Mouse (Mus musculus): ENCODE results near the gene Ror1. TPM values are rescaled to one million over a fixed set of nuclear protein-coding genes. Genes with fewer than 3 reads are reported as not detected.

The Ror1 gene
- total and polyA plus RNA-seq, 2 experiments from 2014 or later, result 10.3 to 17.5 TPM

DNA sequence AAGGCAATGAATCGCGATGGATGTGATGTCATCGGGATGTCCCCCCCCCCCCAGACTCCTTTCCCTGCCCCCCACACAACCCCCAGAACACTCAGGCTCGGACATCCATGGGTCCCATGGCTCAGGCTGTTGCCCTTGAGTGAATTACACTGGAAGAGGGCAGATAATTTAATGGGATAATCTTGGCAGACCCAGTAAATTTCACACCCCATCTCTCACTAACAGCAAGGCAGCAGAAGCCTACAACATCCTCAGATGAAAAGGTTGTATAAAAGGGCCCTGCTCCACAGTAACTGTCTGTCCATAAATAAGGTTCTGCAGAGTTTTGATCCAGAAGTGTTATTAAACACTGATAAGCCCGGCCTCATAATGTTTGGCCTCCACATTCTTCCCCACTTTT is 6.3 kb downstream of the Ror1 start:
- H3K27me3 ChIP-seq (ENCODE audit: control insufficient read depth, insufficient read depth, low read length), result no peaks in the 10 kb centered on the region
- H3K4me2 ChIP-seq (ENCODE audit: low read depth, low read length), result no peak overlapping the region
- no peaks in the 10 kb centered on the region for H3K36me3 ChIP-seq (replicated peaks; ENCODE audit: control insufficient read depth, insufficient read depth, low read length)
- no peak overlapping the region for H3K4me3 ChIP-seq (ENCODE audit: low read depth, low read length)
- peaks cover 56% of the 10 kb centered on the region for H3K4me1 ChIP-seq (ENCODE audit: control insufficient read depth, insufficient read depth)
- 0 out of 2 replicates have a peak overlapping the region, but pooled peaks have one; percentile 54 for H3K27ac ChIP-seq (ENCODE audit: low read depth)
- WGBS, result 52% methylated on average over 4 of the region's 5 CpGs
- DNase-seq (ENCODE audit: low spot score) (no peak), ATAC-seq (ENCODE audit: insufficient read depth, low read depth) (no peak)
- no peaks in the 10 kb centered on the region for H3K9me3 ChIP-seq (replicated peaks; ENCODE audit: control insufficient read depth, low read length)
- no peak for TF ChIP-seq EP300 (IDR thresholded peaks at IDR 0.05; ENCODE audit: low read depth)
- no peak for TF ChIP-seq CTCF (IDR thresholded peaks at IDR 0.05; ENCODE audit: low read depth)
- H3K9ac ChIP-seq (replicated peaks; ENCODE audit: low read depth, low read length), result no peak overlapping the region

DNA sequence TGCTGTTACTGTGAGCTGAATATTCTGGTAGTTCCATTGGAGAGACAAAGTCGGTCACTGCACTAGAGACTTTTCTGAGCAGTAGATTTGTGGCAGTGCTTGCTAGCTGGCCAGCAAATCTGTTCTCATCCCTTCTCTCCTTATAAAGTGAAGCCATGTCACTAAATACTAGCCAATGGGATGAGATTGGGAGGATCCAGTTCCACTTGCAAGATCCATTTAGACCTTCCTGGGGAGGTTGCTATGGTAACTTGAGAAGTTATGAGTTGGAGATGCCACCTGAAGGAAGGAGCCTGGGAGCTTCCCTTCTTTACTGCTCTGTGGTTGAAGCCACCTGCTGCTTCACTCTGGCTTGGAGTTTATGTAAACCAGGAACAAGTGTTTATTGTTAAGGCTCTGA is 8.7 kb downstream of the Ror1 start:
- no peak overlapping the region for H3K27ac ChIP-seq (ENCODE audit: low read depth)
- no peak overlapping the region for H3K9ac ChIP-seq (replicated peaks; ENCODE audit: low read depth, low read length)
- no peaks in the 10 kb centered on the region for H3K9me3 ChIP-seq (replicated peaks; ENCODE audit: control insufficient read depth, low read length)
- DNase-seq (ENCODE audit: low spot score) (no peak), ATAC-seq (ENCODE audit: insufficient read depth, low read depth) (no peak)
- no peak for TF ChIP-seq CTCF (IDR thresholded peaks at IDR 0.05; ENCODE audit: low read depth)
- TF ChIP-seq EP300 (IDR thresholded peaks at IDR 0.05; ENCODE audit: low read depth), result no peak
- H3K4me3 ChIP-seq (ENCODE audit: low read depth, low read length), result no peak overlapping the region
- H3K36me3 ChIP-seq (replicated peaks; ENCODE audit: control insufficient read depth, insufficient read depth, low read length), result no peaks in the 10 kb centered on the region
- peaks cover 45% of the 10 kb centered on the region for H3K4me1 ChIP-seq (ENCODE audit: control insufficient read depth, insufficient read depth)
- H3K27me3 ChIP-seq (ENCODE audit: control insufficient read depth, insufficient read depth, low read length), result no peaks in the 10 kb centered on the region
- no peak overlapping the region for H3K4me2 ChIP-seq (ENCODE audit: low read depth, low read length)
- WGBS, result 74% methylated on average over 1 of the region's 1 CpGs

DNA sequence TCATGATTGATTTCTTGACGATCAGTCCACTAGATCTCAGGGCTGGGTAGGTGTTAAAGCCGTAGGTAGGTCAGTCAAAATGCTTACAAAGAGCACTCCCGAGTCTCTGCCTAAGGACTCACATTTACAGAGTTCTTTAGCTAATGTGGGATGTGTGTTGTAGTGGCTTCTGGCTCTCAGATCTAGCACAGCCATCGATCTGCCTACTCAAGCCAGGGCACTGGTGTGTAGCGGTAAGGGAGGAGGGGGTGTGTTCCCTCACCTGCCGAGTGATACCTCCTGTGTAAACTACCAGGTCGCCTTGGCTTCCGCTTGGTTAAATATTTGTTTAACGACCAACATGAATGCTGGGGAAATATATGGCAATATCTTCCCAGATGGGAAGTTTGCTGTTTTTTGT is 12.0 kb downstream of the Ror1 start:
- TF ChIP-seq CTCF (IDR thresholded peaks at IDR 0.05; ENCODE audit: low read depth) (no peak), EP300 (IDR thresholded peaks at IDR 0.05; ENCODE audit: low read depth) (no peak)
- 80% methylated on average over 9 of the region's 9 CpGs for whole genome bisulfite sequencing
- no peaks in the 10 kb centered on the region for H3K27me3 ChIP-seq (ENCODE audit: control insufficient read depth, insufficient read depth, low read length)
- H3K9me3 ChIP-seq (replicated peaks; ENCODE audit: control insufficient read depth, low read length), result no peaks in the 10 kb centered on the region
- no peak for ATAC-seq (ENCODE audit: insufficient read depth, low read depth)
- no peak overlapping the region for H3K4me2 ChIP-seq (ENCODE audit: low read depth, low read length)
- H3K4me1 ChIP-seq (ENCODE audit: control insufficient read depth, insufficient read depth), result peaks cover 34% of the 10 kb centered on the region
- H3K9ac ChIP-seq (replicated peaks; ENCODE audit: low read depth, low read length), result no peak overlapping the region
- no peak overlapping the region for H3K27ac ChIP-seq (ENCODE audit: low read depth)
- H3K36me3 ChIP-seq (replicated peaks; ENCODE audit: control insufficient read depth, insufficient read depth, low read length), result no peaks in the 10 kb centered on the region
- no peak overlapping the region for H3K4me3 ChIP-seq (ENCODE audit: low read depth, low read length)
- DNase-seq (ENCODE audit: low spot score), result no peak

DNA sequence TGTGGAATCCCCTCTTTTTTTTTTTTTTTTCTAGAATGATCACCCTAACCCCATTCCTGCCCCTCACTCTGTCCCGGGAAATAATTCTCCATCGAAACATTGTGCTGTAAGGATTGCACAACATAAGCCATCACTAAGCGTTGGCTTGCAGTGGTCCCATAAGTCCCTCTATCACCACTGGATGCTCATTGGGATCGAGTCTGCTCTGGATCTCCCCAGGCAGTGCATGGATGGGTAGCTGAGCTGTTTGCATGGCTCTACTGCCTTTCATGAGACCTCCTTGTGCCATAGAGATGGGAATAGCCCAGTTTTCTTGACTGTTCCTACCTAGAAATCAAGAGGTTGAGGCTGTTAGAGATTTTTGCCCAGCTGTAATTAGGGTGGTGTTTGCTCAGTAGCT is 13.0 kb downstream of the Ror1 start:
- TF ChIP-seq CTCF (IDR thresholded peaks at IDR 0.05; ENCODE audit: low read depth) (no peak), EP300 (IDR thresholded peaks at IDR 0.05; ENCODE audit: low read depth) (no peak)
- H3K4me1 ChIP-seq (ENCODE audit: control insufficient read depth, insufficient read depth), result peaks cover 25% of the 10 kb centered on the region
- H3K9me3 ChIP-seq (replicated peaks; ENCODE audit: control insufficient read depth, low read length), result no peaks in the 10 kb centered on the region
- ATAC-seq (ENCODE audit: insufficient read depth, low read depth), result no peak
- H3K27me3 ChIP-seq (ENCODE audit: control insufficient read depth, insufficient read depth, low read length), result no peaks in the 10 kb centered on the region
- 92% methylated on average over 4 of the region's 4 CpGs for WGBS
- H3K4me3 ChIP-seq (ENCODE audit: low read depth, low read length), result no peak overlapping the region
- no peak overlapping the region for H3K9ac ChIP-seq (replicated peaks; ENCODE audit: low read depth, low read length)
- H3K4me2 ChIP-seq (ENCODE audit: low read depth, low read length), result no peak overlapping the region
- H3K36me3 ChIP-seq (replicated peaks; ENCODE audit: control insufficient read depth, insufficient read depth, low read length), result no peaks in the 10 kb centered on the region
- no peak overlapping the region for H3K27ac ChIP-seq (ENCODE audit: low read depth)
- no peak for DNase-seq (ENCODE audit: low spot score)

DNA sequence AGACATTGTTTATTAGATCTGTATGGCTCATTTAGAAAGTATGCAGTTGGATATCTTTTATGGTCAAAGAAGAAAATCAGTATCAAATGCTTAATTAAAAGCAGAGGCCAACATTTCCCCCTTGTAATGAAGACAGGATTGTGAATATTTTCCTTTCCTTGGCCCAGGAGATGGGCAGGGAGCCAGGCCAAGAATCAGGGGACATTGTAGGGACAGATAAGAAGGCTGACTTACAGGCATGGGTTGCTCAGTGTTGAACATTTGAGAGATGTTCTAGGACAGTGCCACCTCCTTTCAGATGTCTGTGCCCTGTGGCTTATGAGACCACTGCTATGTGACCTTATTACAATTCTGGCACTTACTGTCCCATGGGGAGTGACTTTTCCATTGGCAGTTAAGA is 18.6 kb downstream of the Ror1 start:
- H3K27ac ChIP-seq (ENCODE audit: low read depth), result no peak overlapping the region
- no peaks in the 10 kb centered on the region for H3K9me3 ChIP-seq (replicated peaks; ENCODE audit: control insufficient read depth, low read length)
- no peak for TF ChIP-seq EP300 (IDR thresholded peaks at IDR 0.05; ENCODE audit: low read depth)
- TF ChIP-seq CTCF (IDR thresholded peaks at IDR 0.05; ENCODE audit: low read depth), result no peak
- H3K27me3 ChIP-seq (ENCODE audit: control insufficient read depth, insufficient read depth, low read length), result no peaks in the 10 kb centered on the region
- H3K4me3 ChIP-seq (ENCODE audit: low read depth, low read length), result no peak overlapping the region
- no peak overlapping the region for H3K9ac ChIP-seq (replicated peaks; ENCODE audit: low read depth, low read length)
- H3K36me3 ChIP-seq (replicated peaks; ENCODE audit: control insufficient read depth, insufficient read depth, low read length), result no peaks in the 10 kb centered on the region
- ATAC-seq (ENCODE audit: insufficient read depth, low read depth) (no peak), DNase-seq (ENCODE audit: low spot score) (no peak)
- H3K4me2 ChIP-seq (ENCODE audit: low read depth, low read length), result no peak overlapping the region
- H3K4me1 ChIP-seq (ENCODE audit: control insufficient read depth, insufficient read depth), result peaks cover 13% of the 10 kb centered on the region

DNA sequence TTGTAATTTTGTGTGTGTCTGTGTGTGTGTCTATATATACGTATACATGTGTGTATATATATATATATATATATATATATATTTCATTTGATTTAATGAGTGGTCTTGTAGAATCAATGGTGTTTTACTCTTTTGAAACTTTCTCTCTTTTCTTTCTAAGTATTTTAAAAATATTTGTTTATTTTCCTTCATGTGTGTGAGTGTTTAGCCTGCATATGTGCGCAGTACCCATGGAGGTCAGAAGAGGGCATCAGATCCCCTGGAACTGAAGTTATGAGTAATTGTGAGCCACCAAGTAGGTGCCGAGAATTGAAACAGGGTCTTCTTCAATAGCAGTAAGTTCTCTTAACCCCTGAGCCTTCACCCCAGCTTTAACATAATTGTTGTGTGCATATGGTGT is 20.8 kb downstream of the Ror1 start:
- H3K9me3 ChIP-seq (replicated peaks; ENCODE audit: control insufficient read depth, low read length), result no peaks in the 10 kb centered on the region
- no peak overlapping the region for H3K27ac ChIP-seq (ENCODE audit: low read depth)
- 96% methylated on average over 3 of the region's 3 CpGs for WGBS
- no peak overlapping the region for H3K4me3 ChIP-seq (ENCODE audit: low read depth, low read length)
- no peak for DNase-seq (ENCODE audit: low spot score)
- no peak overlapping the region for H3K9ac ChIP-seq (replicated peaks; ENCODE audit: low read depth, low read length)
- TF ChIP-seq CTCF (IDR thresholded peaks at IDR 0.05; ENCODE audit: low read depth) (no peak), EP300 (IDR thresholded peaks at IDR 0.05; ENCODE audit: low read depth) (no peak)
- ATAC-seq (ENCODE audit: insufficient read depth, low read depth), result no peak
- H3K27me3 ChIP-seq (ENCODE audit: control insufficient read depth, insufficient read depth, low read length), result no peaks in the 10 kb centered on the region
- no peaks in the 10 kb centered on the region for H3K36me3 ChIP-seq (replicated peaks; ENCODE audit: control insufficient read depth, insufficient read depth, low read length)
- no peak overlapping the region for H3K4me2 ChIP-seq (ENCODE audit: low read depth, low read length)
- peaks cover 21% of the 10 kb centered on the region for H3K4me1 ChIP-seq (ENCODE audit: control insufficient read depth, insufficient read depth)
